Mouse (Mus musculus): ENCODE data around the gene Stat5b. TPM values are rescaled to one million over a fixed set of nuclear protein-coding genes. Genes with fewer than 3 reads are reported as not detected.

Stat5b gene
- polyA plus RNA-seq (2014; fragmentation: Nextera tagmentation; extraction: Ambion mirVana): 17.3 and 19.7 TPM in 2 replicates

DNA sequence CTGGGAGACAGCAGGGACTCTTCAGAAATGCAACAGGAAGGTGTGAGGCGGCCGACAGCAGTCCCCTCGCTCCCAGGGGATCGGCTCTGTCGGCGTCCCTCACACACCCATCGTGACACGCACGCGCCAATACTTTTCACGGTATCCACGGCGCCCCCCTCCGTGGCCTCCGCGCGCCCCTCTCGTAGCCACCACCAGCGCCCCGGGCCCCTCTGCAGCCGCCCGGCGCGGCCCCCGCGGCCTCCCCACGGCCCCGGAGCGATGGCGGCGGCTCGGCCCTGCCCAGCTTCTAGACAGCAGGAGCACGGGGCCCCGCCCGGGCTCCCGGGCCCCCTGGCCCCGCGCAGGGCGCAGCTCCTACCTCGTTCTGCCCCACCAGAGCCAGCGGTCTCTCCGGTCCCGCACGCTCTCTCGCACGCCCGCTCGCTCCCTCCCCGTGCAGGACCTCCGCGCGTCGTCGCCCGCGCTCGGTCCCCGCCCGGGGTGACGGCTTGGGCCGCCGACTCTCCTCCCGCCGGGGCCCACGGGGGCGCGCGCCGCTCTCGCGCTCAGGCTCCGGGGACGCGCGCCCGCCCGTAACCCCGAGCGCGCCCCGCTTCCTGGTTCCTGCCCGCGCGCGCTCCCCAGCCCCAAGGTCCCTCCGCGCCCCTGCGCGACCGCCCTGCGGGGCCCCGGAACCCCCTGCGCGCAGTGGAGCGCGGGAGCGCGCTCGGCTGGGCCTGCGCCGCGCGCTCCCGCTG, at the start of gene Stat5b:
Gene Stat5b, minus strand, starts transcription at position 687 of the 740 bp plus-strand sequence.
- Histone ChIP-seq H3K9ac (replicated peaks; ENCODE audit: low read depth, low read length) (peak within 1 kb of the TSS; percentile 97), H3K27ac (ENCODE audit: low read depth, low read length) (peak within 1 kb of the TSS; percentile 85), H3K4me2 (ENCODE audit: low read depth, low read length) (peak within 1 kb of the TSS; percentile 91), H3K36me3 (ENCODE audit: control insufficient read depth, insufficient read depth, low read length) (no peaks in the 10 kb centered on the region), H3K4me3 (ENCODE audit: low read depth, low read length) (peak within 1 kb of the TSS; percentile 98), H3K9me3 (ENCODE audit: control insufficient read depth, low read length) (no peaks in the 10 kb centered on the region), H3K4me1 (ENCODE audit: control insufficient read depth, insufficient read depth, low read length) (peaks cover 12% of the 10 kb centered on the region; the same call in 1 of the 2 replicates), H3K27me3 (ENCODE audit: control insufficient read depth, insufficient read depth, low read length) (no peaks in the 10 kb centered on the region)
- WGBS: under 1% methylated on average over 50 of the region's 104 CpGs
- ATAC-seq (ENCODE audit: low read depth): peak; percentile 84

DNA sequence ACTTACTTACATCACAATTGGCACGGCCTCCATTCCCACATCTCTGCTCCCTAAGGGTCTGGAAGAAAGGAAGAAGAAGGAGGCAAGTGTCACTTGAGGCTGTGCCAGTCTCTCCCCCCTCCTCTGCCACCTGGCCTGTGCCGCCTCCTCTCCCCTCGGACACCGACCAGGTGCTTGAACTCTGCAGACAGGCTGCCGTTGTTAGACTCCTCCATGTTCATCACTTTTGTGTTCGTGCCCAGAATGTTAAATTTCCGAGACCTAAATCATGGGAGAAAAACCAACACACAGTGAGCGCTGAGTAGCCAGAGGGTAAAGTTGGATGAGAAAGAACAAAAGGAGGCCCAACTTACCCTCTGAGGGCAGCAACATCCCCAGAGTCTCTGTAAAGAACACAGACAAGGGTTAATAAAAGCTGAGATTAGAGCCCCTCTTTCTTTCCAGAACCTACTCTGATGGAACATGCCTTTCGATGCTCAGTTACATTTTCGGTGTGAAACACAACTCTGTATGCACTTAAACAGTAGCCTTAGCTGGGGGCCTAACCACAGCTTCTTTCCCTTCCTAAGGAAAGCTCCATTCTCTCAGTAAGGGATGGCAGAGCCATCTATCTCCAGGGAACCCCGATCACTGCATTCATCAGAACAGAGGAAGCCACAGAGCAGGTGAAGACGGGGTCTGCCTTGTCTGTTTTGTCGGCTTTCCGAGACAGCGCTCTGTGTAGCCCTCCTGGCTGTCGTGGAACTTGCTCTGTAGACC, 48.1 kb upstream of the Stat5b start:
- Histone ChIP-seq H3K4me1 (ENCODE audit: control insufficient read depth, insufficient read depth, low read length) (no peaks in the 10 kb centered on the region; the same call in 1 of the 2 replicates), H3K9me3 (ENCODE audit: control insufficient read depth, low read length) (no peaks in the 10 kb centered on the region), H3K27ac (ENCODE audit: low read depth, low read length) (peak overlapping the region; percentile 23), H3K4me2 (ENCODE audit: low read depth, low read length) (no peak overlapping the region), H3K36me3 (ENCODE audit: control insufficient read depth, insufficient read depth, low read length) (peaks cover 24% of the 10 kb centered on the region), H3K4me3 (ENCODE audit: low read depth, low read length) (no peak overlapping the region), H3K27me3 (ENCODE audit: control insufficient read depth, insufficient read depth, low read length) (no peaks in the 10 kb centered on the region), H3K9ac (replicated peaks; ENCODE audit: low read depth, low read length) (no peak overlapping the region)
- WGBS: 45% methylated on average over 16 of the region's 16 CpGs
- 0 out of 2 replicates have a peak, but pooled peaks have one; percentile 14 for ATAC-seq (ENCODE audit: low read depth)

DNA sequence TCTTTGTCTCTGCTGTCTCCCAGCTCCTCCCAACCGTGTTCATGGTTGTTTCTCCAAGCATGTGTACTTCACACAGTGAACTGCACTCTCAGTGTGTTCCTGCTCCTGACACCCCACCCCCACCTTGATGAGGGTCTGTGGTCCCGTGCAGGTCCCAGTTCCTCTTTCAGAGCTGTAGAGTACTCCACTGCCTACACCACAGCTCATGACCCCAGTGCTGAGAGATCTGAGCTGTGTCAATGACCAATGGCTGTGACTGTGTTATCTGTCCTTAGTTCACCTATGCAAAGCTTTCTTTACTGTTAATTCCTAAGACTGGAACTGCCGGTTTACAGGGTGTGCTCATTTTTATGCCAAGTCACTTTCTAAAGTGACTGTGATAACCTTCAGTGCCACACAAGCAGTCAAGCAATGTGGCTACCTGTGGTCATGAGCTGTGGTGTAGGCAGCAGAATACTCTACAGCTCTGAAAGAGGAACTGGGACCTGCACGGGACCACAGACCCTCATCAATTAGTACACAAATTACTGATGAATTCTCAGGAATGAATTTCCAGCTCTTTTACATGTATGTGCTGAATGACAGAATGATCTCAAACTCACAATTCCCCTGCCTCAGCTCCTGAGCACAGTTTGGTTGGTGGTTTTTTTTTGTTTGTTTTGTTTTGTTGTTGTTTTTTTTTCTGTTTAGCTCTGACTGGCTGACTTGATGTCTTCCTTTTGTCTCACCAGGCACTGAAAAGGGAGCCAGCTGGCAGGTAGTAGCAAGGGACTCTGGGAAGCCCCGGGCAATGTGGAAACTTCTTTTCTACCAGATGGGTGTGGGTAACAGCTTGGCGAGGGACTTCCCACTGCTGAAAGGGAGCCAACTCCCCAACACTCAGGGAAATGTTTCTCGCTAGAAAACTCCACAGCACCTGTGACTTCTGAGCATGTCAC, 47.0 kb upstream of the Stat5b start:
- WGBS: 52% methylated on average over 7 of the region's 7 CpGs
- no peak overlapping the region for H3K4me3 ChIP-seq (ENCODE audit: low read depth, low read length)
- H3K36me3 ChIP-seq (ENCODE audit: control insufficient read depth, insufficient read depth, low read length): peaks cover 17% of the 10 kb centered on the region
- H3K27me3 ChIP-seq (ENCODE audit: control insufficient read depth, insufficient read depth, low read length): no peaks in the 10 kb centered on the region
- no peaks in the 10 kb centered on the region; the same call in 1 of the 2 replicates for H3K4me1 ChIP-seq (ENCODE audit: control insufficient read depth, insufficient read depth, low read length)
- H3K4me2 ChIP-seq (ENCODE audit: low read depth, low read length): no peak overlapping the region
- H3K27ac ChIP-seq (ENCODE audit: low read depth, low read length): peak overlapping the region; percentile 40; the same call in 1 of the 2 replicates
- H3K9ac ChIP-seq (replicated peaks; ENCODE audit: low read depth, low read length): no peak overlapping the region
- no peaks in the 10 kb centered on the region for H3K9me3 ChIP-seq (ENCODE audit: control insufficient read depth, low read length)
- no peak for ATAC-seq (ENCODE audit: low read depth)

DNA sequence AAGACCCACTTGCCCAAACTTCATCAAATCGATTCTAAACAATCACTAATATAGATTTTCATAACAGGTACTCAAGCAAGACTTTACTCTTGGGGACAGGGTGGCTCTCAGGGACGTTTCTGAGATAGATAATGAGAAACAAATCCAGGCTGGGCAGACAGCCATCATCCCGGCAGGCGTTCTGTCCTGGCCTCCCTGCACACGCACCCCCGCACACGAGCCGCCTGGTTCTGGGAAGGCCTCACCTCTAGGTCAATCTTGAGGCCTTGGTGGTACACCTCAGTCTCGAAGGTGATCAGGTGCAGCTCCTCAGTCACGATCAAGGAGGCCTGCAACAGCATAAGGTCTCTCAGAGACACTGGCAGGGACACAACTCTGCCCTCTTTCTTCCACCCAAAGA, 45.6 kb upstream of the Stat5b start:
- no peaks in the 10 kb centered on the region for H3K9me3 ChIP-seq (ENCODE audit: control insufficient read depth, low read length)
- H3K4me3 ChIP-seq (ENCODE audit: low read depth, low read length): no peak overlapping the region
- 67% methylated on average over 10 of the region's 10 CpGs for WGBS
- no peak overlapping the region for H3K4me2 ChIP-seq (ENCODE audit: low read depth, low read length)
- H3K36me3 ChIP-seq (ENCODE audit: control insufficient read depth, insufficient read depth, low read length): 0 out of 2 replicates have a peak, but pooled peaks cover 5% of the 10 kb centered on the region
- no peaks in the 10 kb centered on the region; the same call in 1 of the 2 replicates for H3K4me1 ChIP-seq (ENCODE audit: control insufficient read depth, insufficient read depth, low read length)
- ATAC-seq (ENCODE audit: low read depth): no peak
- no peaks in the 10 kb centered on the region for H3K27me3 ChIP-seq (ENCODE audit: control insufficient read depth, insufficient read depth, low read length)
- H3K9ac ChIP-seq (replicated peaks; ENCODE audit: low read depth, low read length): no peak overlapping the region
- no peak overlapping the region for H3K27ac ChIP-seq (ENCODE audit: low read depth, low read length)

DNA sequence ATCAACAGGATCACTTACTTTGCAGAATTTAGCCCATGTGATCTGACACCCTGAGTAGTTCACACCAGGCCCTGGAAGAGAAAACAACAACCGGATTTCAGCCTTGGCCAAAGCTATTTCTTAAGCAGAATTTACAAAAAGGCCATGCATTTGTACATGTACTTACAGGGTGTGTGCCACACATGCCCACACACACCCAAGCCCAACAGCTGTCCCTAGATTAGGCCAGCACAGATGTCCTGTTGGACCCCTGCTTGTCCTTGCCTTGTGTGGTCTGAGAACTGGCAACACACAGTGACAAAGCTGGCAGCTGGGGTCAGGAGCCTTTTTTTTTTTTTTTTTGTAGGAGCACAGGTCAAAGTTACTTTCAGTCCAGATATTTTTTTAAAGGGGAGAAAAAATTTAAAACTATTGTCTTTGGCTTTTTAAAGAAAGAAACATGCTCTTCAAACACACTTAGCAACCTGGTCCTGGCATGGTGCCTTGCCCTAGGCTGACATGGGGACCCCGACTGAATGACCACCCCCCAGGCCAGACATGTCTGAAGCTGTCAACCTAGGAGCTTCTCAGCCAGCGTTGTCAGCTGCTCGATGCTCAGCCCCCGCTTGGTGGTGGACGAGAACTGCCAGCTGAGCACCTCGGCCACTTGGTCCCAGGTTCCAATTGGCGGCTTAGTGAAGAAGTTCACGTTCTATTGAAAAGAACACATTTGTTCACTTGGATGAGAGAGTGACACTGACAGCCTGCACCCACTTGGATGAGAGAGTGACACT, 43.8 kb upstream of the Stat5b start:
- H3K36me3 ChIP-seq (ENCODE audit: control insufficient read depth, insufficient read depth, low read length): 0 out of 2 replicates have a peak, but pooled peaks cover 5% of the 10 kb centered on the region
- 62% methylated on average over 9 of the region's 9 CpGs for WGBS
- no peak overlapping the region for H3K4me3 ChIP-seq (ENCODE audit: low read depth, low read length)
- no peaks in the 10 kb centered on the region for H3K27me3 ChIP-seq (ENCODE audit: control insufficient read depth, insufficient read depth, low read length)
- no peak overlapping the region for H3K27ac ChIP-seq (ENCODE audit: low read depth, low read length)
- H3K4me1 ChIP-seq (ENCODE audit: control insufficient read depth, insufficient read depth, low read length): no peaks in the 10 kb centered on the region; the same call in 1 of the 2 replicates
- no peak overlapping the region for H3K4me2 ChIP-seq (ENCODE audit: low read depth, low read length)
- ATAC-seq (ENCODE audit: low read depth): no peak
- H3K9me3 ChIP-seq (ENCODE audit: control insufficient read depth, low read length): no peaks in the 10 kb centered on the region
- no peak overlapping the region for H3K9ac ChIP-seq (replicated peaks; ENCODE audit: low read depth, low read length)

DNA sequence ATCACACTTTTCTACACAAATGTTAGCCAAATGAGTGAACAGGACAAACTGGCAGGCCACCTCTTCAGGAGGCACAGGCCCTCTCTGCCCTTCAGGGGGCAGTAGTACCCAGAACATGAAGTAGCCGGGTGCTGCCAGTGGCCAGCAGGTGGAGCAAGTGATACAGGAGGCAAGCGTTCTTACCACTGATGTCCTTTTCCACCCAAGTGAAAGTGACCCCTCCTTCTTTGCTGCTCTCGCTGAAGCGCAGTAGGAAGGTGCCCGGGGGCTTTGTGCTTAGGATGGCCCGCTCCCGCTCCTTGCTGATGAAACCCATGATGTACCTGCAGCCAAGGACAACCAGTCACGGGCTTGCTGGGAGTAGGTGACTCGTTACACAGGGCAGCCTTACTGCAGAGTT, 43.0 kb upstream of the Stat5b start:
- ATAC-seq (ENCODE audit: low read depth): peak; percentile 46; the same call in 1 of the 2 replicates
- no peaks in the 10 kb centered on the region for H3K4me1 ChIP-seq (ENCODE audit: control insufficient read depth, insufficient read depth, low read length)
- peaks cover 8% of the 10 kb centered on the region; the same call in 1 of the 2 replicates for H3K36me3 ChIP-seq (ENCODE audit: control insufficient read depth, insufficient read depth, low read length)
- no peak overlapping the region for H3K4me3 ChIP-seq (ENCODE audit: low read depth, low read length)
- WGBS: 15% methylated on average over 9 of the region's 9 CpGs
- no peak overlapping the region for H3K27ac ChIP-seq (ENCODE audit: low read depth, low read length)
- H3K4me2 ChIP-seq (ENCODE audit: low read depth, low read length): no peak overlapping the region
- H3K9me3 ChIP-seq (ENCODE audit: control insufficient read depth, low read length): no peaks in the 10 kb centered on the region
- no peaks in the 10 kb centered on the region for H3K27me3 ChIP-seq (ENCODE audit: control insufficient read depth, insufficient read depth, low read length)
- no peak overlapping the region for H3K9ac ChIP-seq (replicated peaks; ENCODE audit: low read depth, low read length)

DNA sequence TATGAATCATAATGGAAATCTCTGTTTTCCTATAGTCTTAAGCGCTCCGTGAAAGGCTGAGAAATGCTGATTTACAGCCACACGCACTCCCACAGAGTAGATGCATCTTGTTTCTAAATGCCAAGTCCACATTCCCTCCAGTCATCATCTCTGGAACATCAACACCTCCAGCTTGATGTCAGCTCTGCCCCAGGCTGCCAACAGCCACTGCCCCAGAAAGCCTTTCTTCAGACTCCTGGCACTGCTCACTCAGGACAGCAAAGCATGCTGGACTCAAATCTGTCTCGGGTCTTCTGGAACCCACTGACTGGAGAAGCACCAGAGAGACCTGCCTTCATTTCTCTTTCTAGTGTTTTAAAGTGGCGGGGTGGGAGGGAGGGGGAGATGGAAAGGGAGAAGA, 41.9 kb upstream of the Stat5b start:
- no peaks in the 10 kb centered on the region for H3K27me3 ChIP-seq (ENCODE audit: control insufficient read depth, insufficient read depth, low read length)
- no peak overlapping the region for H3K4me2 ChIP-seq (ENCODE audit: low read depth, low read length)
- H3K4me1 ChIP-seq (ENCODE audit: control insufficient read depth, insufficient read depth, low read length): no peaks in the 10 kb centered on the region
- H3K9me3 ChIP-seq (ENCODE audit: control insufficient read depth, low read length): no peaks in the 10 kb centered on the region
- no peak for ATAC-seq (ENCODE audit: low read depth)
- H3K9ac ChIP-seq (replicated peaks; ENCODE audit: low read depth, low read length): no peak overlapping the region
- peaks cover 8% of the 10 kb centered on the region; the same call in 1 of the 2 replicates for H3K36me3 ChIP-seq (ENCODE audit: control insufficient read depth, insufficient read depth, low read length)
- no peak overlapping the region for H3K27ac ChIP-seq (ENCODE audit: low read depth, low read length)
- WGBS: 87% methylated on average over 5 of the region's 5 CpGs
- no peak overlapping the region for H3K4me3 ChIP-seq (ENCODE audit: low read depth, low read length)
